Mouse (Mus musculus): ENCODE data around the gene Mia3.
"Not testable (repeated sequence)": the region's sequence is repeated elsewhere in the genome, so short reads cannot be mapped to it uniquely, and the experiment has no call there.

Mia3 gene

GRCm38 (mm10) chr1:183369427-183370014 is at the start of gene Mia3:
Gene Mia3, minus strand, starts transcription at chr1:183369553.
- DNase-seq (ENCODE audit: low read depth, low spot score), result peak; percentile 100

- DNase-seq (ENCODE audit: low read depth, low spot score), result no peak
Measured at GRCm38 (mm10) chr1:183417873-183418272, 48.5 kb upstream of the Mia3 start, which contains the start of gene Hhipl2. Gene Hhipl2, plus strand, starts transcription at chr1:183418215.

- DNase-seq (ENCODE audit: low read depth, low spot score), result no peak
Measured at GRCm38 (mm10) chr1:183414081-183414727, 44.9 kb upstream of the Mia3 start.

DNA sequence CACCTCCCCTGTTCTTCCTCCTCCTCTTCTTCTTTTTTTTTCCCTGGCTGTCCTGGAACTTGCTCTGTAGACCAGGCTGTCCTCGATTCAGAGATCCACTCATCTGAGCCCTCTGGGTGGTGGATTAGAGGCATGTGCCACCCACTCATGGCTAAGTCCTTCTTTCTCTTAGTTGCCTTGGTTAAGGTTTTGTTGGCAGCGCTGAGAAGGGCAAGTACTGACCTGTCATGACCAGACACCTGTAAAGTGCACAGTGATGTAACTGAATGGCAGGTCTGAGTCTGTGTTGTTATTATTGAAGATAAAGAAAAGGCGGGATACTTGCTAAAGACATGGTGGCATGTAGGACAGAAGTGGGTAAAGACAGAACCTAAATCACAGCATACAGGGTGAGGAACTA is 34.0 kb upstream of the Mia3 start:
- DNase-seq (ENCODE audit: low read depth, low spot score), result no peak

DNA sequence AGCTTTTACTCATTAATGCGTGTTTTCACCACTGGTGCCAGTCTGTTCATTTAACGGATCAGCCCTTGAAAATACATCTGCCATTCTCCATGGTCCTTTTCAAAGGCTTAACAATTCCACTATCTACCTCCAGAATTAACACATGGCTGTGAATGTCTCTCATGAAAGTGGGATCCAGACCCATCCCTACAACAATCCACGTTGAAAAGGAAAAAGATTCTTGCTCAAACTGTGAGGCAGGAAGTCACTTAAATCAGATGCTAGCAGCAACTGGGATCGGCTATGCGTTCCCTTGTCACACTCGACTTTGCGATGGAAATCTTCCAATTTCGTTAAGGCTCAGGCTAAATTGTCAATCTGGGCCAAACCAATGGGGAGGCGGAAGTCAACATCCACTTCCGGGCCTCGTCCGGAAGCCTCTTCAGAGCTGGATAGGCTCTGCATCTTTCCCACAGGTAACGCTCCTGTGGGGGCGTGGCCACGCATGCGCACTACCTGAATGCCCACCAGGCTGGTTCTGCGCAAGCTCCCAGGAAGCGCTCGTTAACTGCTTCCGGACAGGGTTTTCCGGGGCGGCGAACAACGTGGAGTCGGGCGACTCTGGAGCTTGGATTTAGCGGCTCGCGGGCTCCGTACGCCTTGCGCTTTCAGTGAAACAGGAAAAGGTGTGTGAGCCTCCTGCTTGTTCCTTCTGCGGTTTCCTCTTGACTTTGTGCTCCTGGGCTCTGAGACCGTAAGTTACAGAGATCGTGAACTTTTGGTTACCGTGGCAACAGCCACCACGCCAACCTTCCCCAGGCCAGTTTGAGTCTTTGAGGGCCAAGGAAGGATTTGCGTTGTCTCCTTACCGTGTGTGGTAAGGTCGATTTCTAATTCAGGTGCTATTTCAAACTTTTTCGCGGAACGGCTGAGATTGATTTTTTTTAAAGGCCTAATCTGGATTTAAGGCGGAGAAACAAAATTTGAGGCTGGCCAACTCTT is 19.4 kb upstream of the Mia3 start, which contains the start of gene Taf1a:
Gene Taf1a (plus strand): TSS at position 556 of the 981 bp plus-strand sequence.
- DNase-seq (ENCODE audit: low read depth, low spot score), result peak; percentile 99

GRCm38 (mm10) chr1:183387421-183387820 is 18.1 kb upstream of the Mia3 start:
- DNase-seq (ENCODE audit: low read depth, low spot score), result not testable (repeated sequence)

GRCm38 (mm10) chr1:183382621-183383020 is 13.3 kb upstream of the Mia3 start:
- DNase-seq (ENCODE audit: low read depth, low spot score), result no peak

DNA sequence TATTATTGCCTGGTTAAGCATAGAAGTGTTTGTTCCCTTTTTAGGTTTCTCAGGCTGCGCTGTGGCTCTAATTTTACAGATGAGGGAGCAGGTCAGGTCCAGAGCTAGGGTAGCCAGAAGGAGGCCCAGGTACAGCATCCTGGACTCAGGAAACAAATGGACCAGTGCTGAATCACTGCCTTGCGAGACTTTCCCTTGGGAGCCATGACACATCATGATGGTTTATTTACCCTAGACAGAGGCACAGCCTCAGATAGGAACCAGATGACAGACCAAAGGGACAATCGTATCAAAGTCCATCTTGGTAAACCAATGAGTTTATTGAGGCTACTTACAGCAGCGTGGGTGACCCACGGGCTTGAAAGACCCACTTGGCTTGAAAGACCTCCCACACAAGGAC is 12.5 kb upstream of the Mia3 start:
- DNase-seq (ENCODE audit: low read depth, low spot score), result no peak

DNA sequence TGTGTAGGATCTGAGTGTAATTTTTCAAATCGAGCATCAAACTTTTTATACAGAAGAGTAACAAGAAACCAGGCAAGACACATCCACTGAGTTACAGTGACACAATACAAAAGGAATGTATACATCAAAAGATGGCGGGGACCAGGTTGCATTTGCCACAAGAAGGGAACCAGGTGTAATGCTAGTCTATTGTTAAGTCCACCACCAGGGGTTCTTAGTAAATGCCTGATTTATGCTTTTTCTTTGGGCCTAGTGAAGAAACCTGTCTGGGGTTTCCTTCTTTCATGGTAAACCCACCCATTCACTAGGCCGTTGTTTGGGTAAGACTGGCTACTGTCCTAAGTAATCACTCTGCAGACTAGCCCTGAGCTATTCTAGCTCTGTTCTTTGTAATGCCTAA is 10.0 kb upstream of the Mia3 start:
- DNase-seq (ENCODE audit: low read depth, low spot score), result not testable (repeated sequence)

DNA sequence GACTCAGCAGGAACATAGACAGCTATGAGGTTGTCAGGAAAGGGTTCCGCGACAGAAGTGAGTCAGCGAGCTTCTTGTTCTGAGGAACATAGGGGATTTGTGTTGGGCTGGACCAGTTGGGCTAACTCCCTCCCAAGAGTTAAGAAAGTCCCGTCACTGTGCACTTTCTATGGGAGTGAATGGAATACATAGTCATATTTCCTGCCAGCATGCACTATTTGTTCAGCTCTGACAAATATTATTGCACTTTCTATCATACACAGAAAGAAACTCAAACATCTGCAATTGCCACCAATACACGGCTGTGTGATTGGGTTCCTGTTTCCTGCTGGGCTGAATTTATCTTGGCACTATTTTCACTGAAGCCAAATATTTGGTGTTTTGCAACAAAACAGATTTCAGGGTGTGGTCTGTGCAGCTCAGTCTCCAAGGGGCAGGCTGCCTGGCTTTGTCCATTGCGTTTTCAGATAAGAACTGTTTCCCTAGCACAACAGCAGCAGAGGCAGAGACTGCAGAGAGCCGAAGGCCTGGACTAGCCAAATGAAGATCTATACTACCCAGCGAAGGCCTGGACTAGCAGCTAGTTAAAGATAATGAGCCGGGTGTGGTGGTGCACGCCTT is 9.1 kb upstream of the Mia3 start:
- DNase-seq (ENCODE audit: low read depth, low spot score), result no peak

- DNase-seq (ENCODE audit: low read depth, low spot score), result no peak
Measured at GRCm38 (mm10) chr1:183377045-183377444, 7.7 kb upstream of the Mia3 start.

GRCm38 (mm10) chr1:183374728-183375127 is 5.4 kb upstream of the Mia3 start:
- no peak for DNase-seq (ENCODE audit: low read depth, low spot score)

GRCm38 (mm10) chr1:183368601-183369400 is 552 bp downstream of the Mia3 start:
- peak; percentile 42 for DNase-seq (ENCODE audit: low read depth, low spot score)

- no peak for DNase-seq (ENCODE audit: low read depth, low spot score)
Measured at GRCm38 (mm10) chr1:183366361-183366760, 3.0 kb downstream of the Mia3 start.

DNA sequence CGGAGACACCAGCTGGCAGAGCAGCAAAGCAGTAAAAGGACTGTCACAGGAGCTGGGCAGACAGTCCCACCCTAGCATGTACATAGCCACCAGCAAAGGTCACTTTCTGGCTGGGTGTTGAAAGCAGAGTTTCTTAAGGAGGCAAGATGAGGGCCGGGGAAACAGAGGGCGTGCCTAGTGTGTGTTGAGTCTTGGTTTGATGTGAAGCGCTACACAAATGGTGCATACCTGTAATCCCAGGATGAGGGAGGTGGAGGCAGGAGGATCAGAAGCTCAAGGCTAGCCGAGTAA is 5.8 kb downstream of the Mia3 start:
- DNase-seq (ENCODE audit: low read depth, low spot score), result no peak

- DNase-seq (ENCODE audit: low read depth, low spot score), result no peak
Measured at GRCm38 (mm10) chr1:183362729-183363576, 6.4 kb downstream of the Mia3 start.

GRCm38 (mm10) chr1:183362301-183362700 is 7.1 kb downstream of the Mia3 start:
- no peak for DNase-seq (ENCODE audit: low read depth, low spot score)

DNA sequence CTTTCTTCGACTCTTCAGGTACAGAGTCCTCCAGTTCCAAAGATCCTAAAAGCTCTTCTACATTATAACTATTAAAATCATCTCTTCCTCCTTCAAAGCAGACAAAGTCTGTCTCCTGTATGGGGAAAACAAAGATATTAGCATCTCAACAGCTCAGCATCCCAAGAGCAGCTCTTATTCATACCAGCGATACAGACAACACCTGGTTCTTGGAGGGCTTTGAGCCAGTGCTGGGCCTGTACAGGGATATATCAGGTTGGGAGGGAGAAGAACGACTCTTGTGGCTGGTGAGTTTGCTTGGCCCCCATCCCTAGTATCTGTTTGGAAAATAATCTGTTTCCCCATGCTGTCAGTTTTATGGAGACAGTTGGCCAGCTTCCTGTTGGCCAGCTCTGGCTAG is 10.5 kb downstream of the Mia3 start:
- no peak for DNase-seq (ENCODE audit: low read depth, low spot score)

DNA sequence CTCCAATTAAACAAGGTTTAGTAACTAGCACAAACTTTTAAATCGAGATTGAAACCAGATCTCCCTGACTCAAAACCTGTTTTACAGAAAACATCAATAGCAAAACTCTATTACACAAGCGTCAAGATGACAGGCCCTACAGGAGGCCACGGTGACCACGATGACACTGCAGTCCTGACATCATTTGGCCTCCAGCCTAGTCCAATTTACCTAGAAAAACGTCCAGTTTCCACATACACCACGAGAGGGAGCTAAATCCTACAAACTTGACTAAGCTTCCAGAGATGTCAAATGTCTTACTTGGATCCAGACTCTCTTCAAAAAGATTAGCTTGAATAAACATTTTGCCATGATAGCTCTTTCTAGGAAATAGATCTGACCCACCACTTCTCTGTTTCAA is 19.5 kb downstream of the Mia3 start:
- DNase-seq (ENCODE audit: low read depth, low spot score), result peak; percentile 93

DNA sequence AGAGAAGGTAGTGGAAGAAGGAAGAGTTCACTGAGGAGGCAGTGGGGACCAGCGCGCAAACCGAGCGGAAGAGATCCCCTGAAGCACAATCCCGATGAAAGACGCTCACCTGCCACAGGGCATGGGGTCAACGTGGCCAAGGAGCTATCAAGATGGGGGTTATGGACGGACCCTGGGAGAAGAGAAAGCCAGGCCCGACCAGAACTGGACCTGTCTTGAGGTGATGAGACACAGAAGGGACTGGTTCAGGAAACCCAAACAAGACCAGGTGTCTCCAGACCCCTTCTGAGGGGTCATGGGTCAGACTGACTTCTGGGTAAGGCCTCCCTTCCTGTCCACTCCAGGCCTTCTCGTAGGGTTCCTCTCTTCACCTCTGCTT is 23.5 kb downstream of the Mia3 start:
- DNase-seq (ENCODE audit: low read depth, low spot score), result no peak

Measured in brain, adult 2 months (tissue).